Mouse (Mus musculus) ES-Bruce4 (cell line): ENCODE results near the gene Wdr60. TPM values are rescaled to one million over a fixed set of nuclear protein-coding genes. Genes with fewer than 3 reads are reported as not detected.

Experiments
- H3K27ac ChIP-seq: 2 replicates; pipeline ENCODE4 v1.5.1; 2012; ENCODE audit warnings: low read length, inconsistent platforms; ENCODE audit not compliant: insufficient read depth
- H3K27me3 ChIP-seq: 2 replicates; pipeline ENCODE4 v1.6.1; 2012; ENCODE audit warnings: mild to moderate bottlenecking, low read length, inconsistent platforms; ENCODE audit not compliant: control insufficient read depth, poor library complexity, insufficient read depth, severe bottlenecking
- H3K36me3 ChIP-seq: 2 replicates; pipeline ENCODE4 v1.6.1; 2012; ENCODE audit warnings: inconsistent platforms, mild to moderate bottlenecking, low read length, moderate library complexity; ENCODE audit not compliant: control insufficient read depth, poor library complexity, insufficient read depth, severe bottlenecking
- H3K4me1 ChIP-seq: one replicate; pipeline ENCODE4 v1.8.1; 2011; ENCODE audit warnings: low read length; ENCODE audit not compliant: control insufficient read depth, insufficient read depth
- H3K4me3 ChIP-seq: 2 replicates; pipeline ENCODE4 v1.5.1; 2011; ENCODE audit warnings: low read depth, mild to moderate bottlenecking, low read length
- H3K9ac ChIP-seq: 2 replicates; pipeline ENCODE4 v1.6.1; 2012; ENCODE audit warnings: low read depth, mild to moderate bottlenecking, inconsistent platforms; ENCODE audit not compliant: poor library complexity, severe bottlenecking
- H3K9me3 ChIP-seq: replicated peaks from 2 replicates; pipeline ENCODE4 v1.6.1; 2012; ENCODE audit warnings: mild to moderate bottlenecking, low read length, inconsistent platforms; ENCODE audit not compliant: control insufficient read depth, poor library complexity, insufficient read depth, severe bottlenecking
- CTCF ChIP-seq: IDR thresholded peaks from one replicate; pipeline ENCODE4 v1.8.1; 2011; ENCODE audit warnings: low read depth, low read length
- EP300 ChIP-seq: IDR thresholded peaks from 2 replicates; pipeline ENCODE4 v1.6.1; 2011; ENCODE audit warnings: low read depth, low read length; ENCODE audit not compliant: insufficient read depth
- POLR2A ChIP-seq: IDR thresholded peaks from one replicate; pipeline ENCODE4 v1.8.1; 2011; ENCODE audit warnings: low read length; ENCODE audit not compliant: insufficient read depth
- polyA plus RNA-seq: library from polyadenylated mRNA; stranded (reverse); fragments of >200 nt; gene quantifications from 2 replicates; pipeline ENCODE4 v1.2.4, GENCODE M21; 2011; ENCODE audit warnings: low read depth; ENCODE audit not compliant: missing spikeins, insufficient read depth, insufficient read length

Gene Wdr60
- polyA plus RNA-seq, 1 experiment, result 9.1 TPM

- TF ChIP-seq CTCF (no peak), EP300 (no peak), POLR2A (no peak)
- Histone ChIP-seq H3K27ac (no peak overlapping the region), H3K36me3 (no peaks in the 10 kb centered on the region)
Measured at GRCm38 (mm10) chr12:116193952-116194351, 68.9 kb downstream of the Wdr60 start.

DNA sequence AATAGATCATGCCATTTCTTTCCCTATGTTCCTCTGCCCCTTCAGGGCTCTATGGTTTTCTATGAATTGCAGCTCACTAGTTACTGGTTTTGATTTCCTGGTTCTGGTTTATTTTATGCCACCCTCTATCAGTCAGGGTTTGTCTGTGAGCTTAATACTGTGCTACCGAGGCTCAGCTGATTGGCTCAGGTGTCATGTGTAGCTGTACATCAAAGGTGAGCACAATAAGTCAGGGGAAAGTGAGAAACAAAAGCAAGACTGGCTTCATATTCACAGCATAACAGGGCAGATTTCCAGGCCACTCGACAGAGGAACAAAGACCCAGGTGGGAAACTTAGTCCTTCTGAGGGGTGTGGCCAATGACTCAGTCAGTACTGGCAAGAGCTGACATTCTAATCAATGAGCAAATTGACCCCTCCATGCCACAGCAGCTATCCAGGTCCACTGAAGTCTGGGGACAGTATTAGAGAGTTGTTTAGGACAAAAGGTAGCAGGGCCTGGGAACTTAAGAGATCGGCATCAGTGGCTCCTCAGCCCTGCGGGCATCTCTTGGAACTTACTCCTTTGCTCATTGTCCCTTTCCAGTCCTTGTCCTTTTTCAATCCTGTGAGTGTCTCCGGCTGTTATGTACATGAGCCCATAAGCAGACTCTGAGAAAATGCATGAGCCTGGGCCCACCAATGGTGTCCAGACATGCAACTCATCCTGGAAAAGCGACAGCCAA lies 79.4 kb downstream of the Wdr60 start:
- H3K4me1 ChIP-seq, result no peaks in the 10 kb centered on the region
- no peak for TF ChIP-seq POLR2A
- TF ChIP-seq CTCF, result no peak
- TF ChIP-seq EP300, result no peak
- no peak overlapping the region for H3K27ac ChIP-seq
- H3K9me3 ChIP-seq, result no peaks in the 10 kb centered on the region
- H3K9ac ChIP-seq, result no peak overlapping the region
- no peaks in the 10 kb centered on the region for H3K36me3 ChIP-seq
- no peak overlapping the region for H3K4me3 ChIP-seq
- no peaks in the 10 kb centered on the region for H3K27me3 ChIP-seq

More at GRCm38 (mm10) chr12:116193952-116194351, 68.9 kb downstream of the Wdr60 start:
- Histone ChIP-seq H3K27me3 (no peaks in the 10 kb centered on the region), H3K9ac (no peak overlapping the region), H3K4me3 (no peak overlapping the region), H3K4me1 (no peaks in the 10 kb centered on the region), H3K9me3 (peaks cover 3% of the 10 kb centered on the region)

- Histone ChIP-seq H3K36me3 (no peaks in the 10 kb centered on the region), H3K27me3 (no peaks in the 10 kb centered on the region), H3K9ac (no peak overlapping the region), H3K4me3 (no peak overlapping the region), H3K9me3 (no peaks in the 10 kb centered on the region), H3K27ac (no peak overlapping the region), H3K4me1 (no peaks in the 10 kb centered on the region)
- TF ChIP-seq EP300, result no peak
- TF ChIP-seq POLR2A, result no peak
- no peak for TF ChIP-seq CTCF
Measured at GRCm38 (mm10) chr12:116182376-116182775, 80.4 kb downstream of the Wdr60 start.

DNA sequence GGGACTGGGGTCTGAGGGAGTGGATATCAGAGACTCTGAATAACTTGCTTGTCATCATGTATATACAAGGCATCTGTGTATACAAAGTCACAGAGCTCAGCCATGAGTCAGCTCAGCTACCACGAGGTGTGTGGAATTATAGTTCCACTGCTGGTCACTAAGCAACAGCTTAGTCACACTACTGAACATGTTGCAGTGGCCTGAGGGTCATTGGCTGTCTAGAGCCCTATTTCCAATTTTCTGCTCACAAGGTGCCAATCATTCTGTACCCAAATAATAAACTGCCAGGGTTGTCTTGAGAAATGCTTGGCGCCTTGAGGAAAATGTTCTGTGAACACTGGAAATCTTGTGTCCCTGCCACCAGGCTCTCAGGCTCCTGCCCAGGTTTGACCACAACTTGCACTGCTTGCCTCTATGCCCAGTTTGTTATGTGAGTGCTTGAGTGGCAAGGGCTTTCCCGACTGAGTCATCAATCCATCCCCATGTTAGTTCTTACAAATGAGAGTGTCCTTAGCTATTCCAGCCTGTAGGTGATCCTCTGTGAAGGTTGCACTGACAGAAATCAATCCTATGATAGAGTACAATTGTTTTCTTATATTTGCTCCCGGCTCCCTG lies 81.3 kb downstream of the Wdr60 start:
- Histone ChIP-seq H3K27ac (no peak overlapping the region), H3K9ac (no peak overlapping the region), H3K9me3 (no peaks in the 10 kb centered on the region), H3K4me1 (no peaks in the 10 kb centered on the region), H3K27me3 (no peaks in the 10 kb centered on the region), H3K36me3 (no peaks in the 10 kb centered on the region), H3K4me3 (no peak overlapping the region)
- TF ChIP-seq CTCF (no peak), EP300 (no peak)

- Histone ChIP-seq H3K27ac (no peak overlapping the region), H3K9me3 (no peaks in the 10 kb centered on the region)
Measured at GRCm38 (mm10) chr12:116176930-116177329, 85.9 kb downstream of the Wdr60 start.

GRCm38 (mm10) chr12:116169666-116170065 lies 93.2 kb downstream of the Wdr60 start:
- Histone ChIP-seq H3K9me3 (no peaks in the 10 kb centered on the region), H3K27ac (no peak overlapping the region), H3K4me1 (no peaks in the 10 kb centered on the region), H3K9ac (no peak overlapping the region), H3K27me3 (no peaks in the 10 kb centered on the region), H3K4me3 (no peak overlapping the region), H3K36me3 (no peaks in the 10 kb centered on the region)
- TF ChIP-seq EP300 (no peak), POLR2A (no peak), CTCF (no peak)

More at GRCm38 (mm10) chr12:116176930-116177329, 85.9 kb downstream of the Wdr60 start:
- Histone ChIP-seq H3K36me3 (no peaks in the 10 kb centered on the region), H3K27me3 (no peaks in the 10 kb centered on the region), H3K4me1 (no peaks in the 10 kb centered on the region), H3K9ac (no peak overlapping the region), H3K4me3 (no peak overlapping the region)
- TF ChIP-seq POLR2A (no peak), EP300 (no peak), CTCF (peak; percentile 27)
